ENCODE assay signal across 25 mouse cellular contexts in the genomic region with DNA sequence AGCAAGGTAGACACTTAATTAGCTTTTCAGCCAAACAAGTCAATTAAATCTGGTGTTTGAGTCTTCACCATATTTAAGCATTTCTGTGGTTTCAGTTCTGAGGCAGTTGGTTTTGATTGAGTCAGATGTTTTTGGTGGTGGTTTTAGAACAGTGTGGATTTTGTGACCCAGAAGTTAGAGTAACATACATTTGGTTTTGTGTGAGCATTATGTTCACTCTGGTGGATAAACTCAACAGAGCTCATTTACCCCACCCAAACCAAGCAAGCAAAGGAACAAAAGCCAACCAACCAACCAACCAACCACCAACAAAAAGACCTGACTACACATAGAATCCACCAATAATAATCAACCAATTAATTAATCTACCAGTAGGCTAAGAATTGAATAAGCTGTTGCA.
DNase-seq lines count a peak whose midpoint lies in the region; ATAC-seq and TF ChIP-seq lines count a peak whose summit lies in the region.
"Had no signal": no experiment of that assay in that cellular context is flagged by ENCODE, and none has a peak within 500 bp of the region (broad histone marks: within the 10 kb centered on the region; RNA-seq: fewer than 3 reads in every experiment).

No protein-coding gene starts in this region.

- H3K27ac ChIP-seq in forebrain, embryonic 11.5 days (ENCODE audit: low read depth, low read length) = no peak overlapping the region
- no peak overlapping the region for H3K27ac ChIP-seq in forebrain, embryonic 16.5 days (ENCODE audit: low read length)
- no peak overlapping the region; the same call in 1 of the 2 replicates for H3K27ac ChIP-seq in forebrain, embryonic 13.5 days
- H3K27ac ChIP-seq in hindbrain, embryonic 12.5 days = no peak overlapping the region
- H3K27ac ChIP-seq: embryonic facial prominence, embryonic 10.5 days; embryonic facial prominence, embryonic 13.5 days; gastrocnemius, adult 2 months; hindbrain, embryonic 13.5 days; intestine, embryonic 15.5 days had no signal

- no peak for DNase-seq in forebrain, embryonic 11.5 days (ENCODE audit: low spot score)
- DNase-seq in cerebellum, postnatal 36 days = no peak
- DNase-seq in layer of hippocampus, postnatal 10 days (ENCODE audit: low spot score in 2 of 2) = no peak
- DNase-seq: adrenal gland, adult 8-10 months; adrenal gland, postnatal 25 days; B cell, adult 2 months; cerebellum, adult 18-20 months; cerebellum, adult 9-10 months; cerebellum, postnatal 14 days; gastrocnemius, adult 2 months; gastrocnemius, postnatal 14 days; kidney, adult 18-20 months had no signal

- H3K9ac ChIP-seq in forebrain, embryonic 11.5 days (ENCODE audit: low read length) = no peak overlapping the region
- H3K9ac ChIP-seq in forebrain, embryonic 16.5 days (replicated peaks; ENCODE audit: low read depth, low read length) = no peak overlapping the region
- H3K9ac ChIP-seq in forebrain, embryonic 13.5 days = no peak overlapping the region
- no peak overlapping the region for H3K9ac ChIP-seq in hindbrain, embryonic 12.5 days
- H3K9ac ChIP-seq: embryonic facial prominence, embryonic 13.5 days; hindbrain, embryonic 13.5 days; intestine, embryonic 15.5 days had no signal

- peak; percentile 70 for ATAC-seq in forebrain, embryonic 11.5 days (replicated peaks; ENCODE audit: low FRiP score)
- ATAC-seq in forebrain, embryonic 16.5 days = no peak
- peak; percentile 53; the same call in 1 of the 2 replicates for ATAC-seq in forebrain, embryonic 13.5 days
- ATAC-seq in hindbrain, embryonic 12.5 days (ENCODE audit: low FRiP score) = no peak
- ATAC-seq: activated CD4-positive, CD25-positive, alpha-beta regulatory T cell, adult 4 months; hindbrain, embryonic 16.5 days; intestine, embryonic 15.5 days had no signal

- no peak overlapping the region for H3K4me2 ChIP-seq in forebrain, embryonic 11.5 days (ENCODE audit: low read depth, low read length, severe bottlenecking)
- no peak overlapping the region for H3K4me2 ChIP-seq in forebrain, embryonic 16.5 days (ENCODE audit: low read length)
- H3K4me2 ChIP-seq in forebrain, embryonic 13.5 days = no peak overlapping the region
- peak overlapping the region; percentile 3 for H3K4me2 ChIP-seq in myocyte (ENCODE audit: low read depth)
- H3K4me2 ChIP-seq in hindbrain, embryonic 12.5 days (replicated peaks) = no peak overlapping the region
- H3K4me2 ChIP-seq: embryonic facial prominence, embryonic 13.5 days; heart, embryonic 11.5 days; hindbrain, embryonic 13.5 days; intestine, embryonic 15.5 days had no signal

- H3K9me3 ChIP-seq in forebrain, embryonic 11.5 days (ENCODE audit: control insufficient read depth, low read length) = no peaks in the 10 kb centered on the region
- H3K9me3 ChIP-seq in forebrain, embryonic 16.5 days (ENCODE audit: control insufficient read depth, low read length) = no peaks in the 10 kb centered on the region
- no peaks in the 10 kb centered on the region for H3K9me3 ChIP-seq in forebrain, embryonic 13.5 days (replicated peaks)
- H3K9me3 ChIP-seq in hindbrain, embryonic 12.5 days (replicated peaks) = no peaks in the 10 kb centered on the region
- H3K9me3 ChIP-seq: embryonic facial prominence, embryonic 10.5 days; embryonic facial prominence, embryonic 13.5 days; hindbrain, embryonic 13.5 days; intestine, embryonic 15.5 days had no signal

- peaks cover 12% of the 10 kb centered on the region; the same call in 1 of the 2 replicates for H3K4me1 ChIP-seq in forebrain, embryonic 11.5 days (replicated peaks; ENCODE audit: control insufficient read depth, insufficient read depth, low read length)
- H3K4me1 ChIP-seq in forebrain, embryonic 16.5 days (replicated peaks; ENCODE audit: control insufficient read depth, insufficient read depth, low read length) = no peaks in the 10 kb centered on the region
- H3K4me1 ChIP-seq in forebrain, embryonic 13.5 days = peaks cover 18% of the 10 kb centered on the region
- H3K4me1 ChIP-seq in hindbrain, embryonic 12.5 days = no peaks in the 10 kb centered on the region
- H3K4me1 ChIP-seq: embryonic facial prominence, embryonic 10.5 days; embryonic facial prominence, embryonic 13.5 days; hindbrain, embryonic 13.5 days; intestine, embryonic 15.5 days had no signal

- no peaks in the 10 kb centered on the region for H3K36me3 ChIP-seq in forebrain, embryonic 11.5 days (ENCODE audit: control insufficient read depth, insufficient read depth, low read length)
- no peaks in the 10 kb centered on the region for H3K36me3 ChIP-seq in forebrain, embryonic 16.5 days (ENCODE audit: control insufficient read depth, insufficient read depth)
- H3K36me3 ChIP-seq in forebrain, embryonic 13.5 days (ENCODE audit: poor library complexity, severe bottlenecking) = no peaks in the 10 kb centered on the region
- no peaks in the 10 kb centered on the region for H3K36me3 ChIP-seq in myocyte (ENCODE audit: control insufficient read depth, insufficient read depth)
- H3K36me3 ChIP-seq in hindbrain, embryonic 12.5 days = no peaks in the 10 kb centered on the region
- H3K36me3 ChIP-seq: embryonic facial prominence, embryonic 10.5 days; embryonic facial prominence, embryonic 13.5 days; G1E; hindbrain, embryonic 13.5 days; intestine, embryonic 15.5 days had no signal

- no peak overlapping the region for H3K4me3 ChIP-seq in forebrain, embryonic 11.5 days (ENCODE audit: low read depth, low read length)
- no peak overlapping the region for H3K4me3 ChIP-seq in forebrain, embryonic 16.5 days (replicated peaks; ENCODE audit: low read length)
- H3K4me3 ChIP-seq in forebrain, embryonic 13.5 days = no peak overlapping the region
- H3K4me3 ChIP-seq in myocyte = no peak overlapping the region
- no peak overlapping the region for H3K4me3 ChIP-seq in hindbrain, embryonic 12.5 days
- H3K4me3 ChIP-seq: embryonic facial prominence, embryonic 10.5 days; embryonic facial prominence, embryonic 13.5 days; erythroblast, embryonic 14.5 days; gastrocnemius, adult 2 months; hindbrain, embryonic 13.5 days; intestine, embryonic 15.5 days had no signal

- no peaks in the 10 kb centered on the region for H3K27me3 ChIP-seq in forebrain, embryonic 11.5 days (ENCODE audit: control insufficient read depth, insufficient read depth, low read length)
- H3K27me3 ChIP-seq in forebrain, embryonic 16.5 days (replicated peaks; ENCODE audit: control insufficient read depth, insufficient read depth, low read length) = no peaks in the 10 kb centered on the region
- no peaks in the 10 kb centered on the region for H3K27me3 ChIP-seq in forebrain, embryonic 13.5 days
- no peaks in the 10 kb centered on the region for H3K27me3 ChIP-seq in myocyte (ENCODE audit: control insufficient read depth, insufficient read depth, insufficient read length)
- no peaks in the 10 kb centered on the region for H3K27me3 ChIP-seq in hindbrain, embryonic 12.5 days
- H3K27me3 ChIP-seq: embryonic facial prominence, embryonic 13.5 days; hindbrain, embryonic 13.5 days; intestine, embryonic 15.5 days had no signal

- H3ac ChIP-seq in myocyte (ENCODE audit: control insufficient read depth, insufficient read length) = no peak overlapping the region

- H3K79me2 ChIP-seq in myocyte (ENCODE audit: control insufficient read depth, insufficient read depth) = no peaks in the 10 kb centered on the region

- TF ChIP-seq POLR2A in myocyte (IDR thresholded peaks at IDR 0.05; ENCODE audit: insufficient read length, low read depth) = no peak

TF ChIP-seq in myocyte, 11 proteins besides CTCF, POLR2A, EP300 and RAD21:
- TF ChIP-seq TCF3 (IDR thresholded peaks at IDR 0.05; ENCODE audit: insufficient read length, low read depth) (no peak), MYOG (IDR thresholded peaks at IDR 0.05; ENCODE audit: control insufficient read depth in 1 of 3, insufficient read depth in 1 of 3, insufficient read length in 2 of 3, low read depth in 2 of 3) (no peak), TCF12 (IDR thresholded peaks at IDR 0.05; ENCODE audit: insufficient read depth, poor library complexity, severe bottlenecking) (no peak), REST (IDR thresholded peaks at IDR 0.05; ENCODE audit: insufficient read depth, insufficient read length) (no peak), POLR2AphosphoS2 (IDR thresholded peaks at IDR 0.05; ENCODE audit: insufficient read length, low read depth) (no peak), MAX (IDR thresholded peaks at IDR 0.05; ENCODE audit: low read depth) (no peak), E2F4 (IDR thresholded peaks at IDR 0.05; ENCODE audit: insufficient read depth) (no peak), USF1 (IDR thresholded peaks at IDR 0.05; ENCODE audit: low read depth) (no peak), CEBPB (IDR thresholded peaks at IDR 0.05; ENCODE audit: insufficient read depth, poor library complexity, severe bottlenecking) (no peak)

Comparison
In these comparisons a context has a peak if more than half of its experiments do, and no peak if none do; other contexts are left out.
1. ATAC-seq: peak in forebrain, embryonic 11.5 days (single experiment) and forebrain, embryonic 13.5 days (single experiment); none in forebrain, embryonic 16.5 days (single experiment) and hindbrain, embryonic 12.5 days (single experiment).